Mouse (Mus musculus) heart, adult 11 months (tissue): ENCODE data around the gene Snx18.

Experiments
- DNase-seq: peaks from one replicate; pipeline ENCODE4 v3.0.0; 2022

The Snx18 gene

GRCm38 (mm10) chr13:113595987-113596386, 22.4 kb downstream of the Snx18 start:
- peak; percentile 94 for DNase-seq

- peak; percentile 92 for DNase-seq
These were observed 23.1 kb downstream of the Snx18 start for GRCm38 (mm10) chr13:113595219-113595618.

GRCm38 (mm10) chr13:113594361-113594760, 24.0 kb downstream of the Snx18 start:
- peak; percentile 66 for DNase-seq

GRCm38 (mm10) chr13:113593711-113594110, 24.7 kb downstream of the Snx18 start:
- peak; percentile 92 for DNase-seq

- peak; percentile 90 for DNase-seq
These were observed 25.6 kb downstream of the Snx18 start for GRCm38 (mm10) chr13:113592703-113593200.

DNA sequence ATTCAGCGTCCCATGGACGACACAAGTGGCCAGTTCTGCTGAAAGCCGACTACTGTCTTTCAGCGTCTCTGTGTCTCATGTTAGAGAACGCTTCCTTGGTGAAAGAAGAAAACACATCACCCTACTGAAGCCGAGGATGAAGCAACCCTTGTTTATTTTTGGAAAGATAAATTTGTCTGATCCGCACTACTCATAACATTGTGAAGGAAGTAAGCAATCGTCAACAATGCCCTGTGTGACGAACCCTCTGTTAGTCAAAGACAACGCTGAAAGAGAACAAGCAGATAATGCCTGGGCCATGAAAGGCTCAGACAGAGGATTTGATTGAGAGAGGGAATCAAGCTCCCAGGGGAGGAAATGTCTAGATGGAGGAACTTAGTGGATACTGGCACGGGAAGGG, 27.0 kb downstream of the Snx18 start:
- DNase-seq, result peak; percentile 81

DNA sequence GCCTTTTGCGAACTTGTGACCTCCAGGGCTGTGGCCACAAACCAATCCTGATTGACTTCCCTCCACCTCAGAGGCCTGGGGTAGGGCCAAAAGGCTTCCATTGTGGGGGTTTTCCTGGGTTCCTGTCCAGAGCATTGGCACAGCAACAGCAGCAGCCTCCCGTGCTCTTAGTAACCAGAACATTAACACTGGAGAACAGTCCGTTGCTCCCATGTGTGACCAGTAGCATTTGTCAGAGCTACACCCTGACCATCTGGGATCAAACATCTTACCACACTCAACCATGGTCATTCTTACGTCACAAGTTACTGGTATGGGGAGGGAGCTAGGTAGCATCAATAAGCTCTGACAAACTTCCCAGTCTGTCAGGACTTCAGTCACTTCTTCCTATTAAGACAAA, 28.1 kb downstream of the Snx18 start:
- peak; percentile 90 for DNase-seq

DNA sequence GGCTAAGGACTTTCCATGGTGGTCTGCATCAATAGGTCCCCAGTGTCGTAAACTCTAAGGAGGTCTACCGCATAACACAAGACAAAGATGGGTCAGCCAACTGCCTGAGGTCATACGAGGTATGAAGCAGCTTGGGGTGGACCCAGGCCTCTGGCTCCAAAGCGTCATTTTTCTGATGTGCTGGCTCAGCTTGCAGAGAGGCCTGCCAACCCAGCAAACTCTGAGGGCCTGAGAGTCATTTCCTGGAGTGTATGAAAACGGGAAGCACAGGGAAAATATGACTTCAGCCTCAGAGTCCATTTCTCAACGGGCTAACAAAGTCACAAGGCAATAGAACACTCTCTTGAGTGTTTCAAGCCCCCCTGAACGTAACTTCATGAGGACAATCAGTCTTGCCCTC, 28.9 kb downstream of the Snx18 start:
- peak; percentile 99 for DNase-seq

DNA sequence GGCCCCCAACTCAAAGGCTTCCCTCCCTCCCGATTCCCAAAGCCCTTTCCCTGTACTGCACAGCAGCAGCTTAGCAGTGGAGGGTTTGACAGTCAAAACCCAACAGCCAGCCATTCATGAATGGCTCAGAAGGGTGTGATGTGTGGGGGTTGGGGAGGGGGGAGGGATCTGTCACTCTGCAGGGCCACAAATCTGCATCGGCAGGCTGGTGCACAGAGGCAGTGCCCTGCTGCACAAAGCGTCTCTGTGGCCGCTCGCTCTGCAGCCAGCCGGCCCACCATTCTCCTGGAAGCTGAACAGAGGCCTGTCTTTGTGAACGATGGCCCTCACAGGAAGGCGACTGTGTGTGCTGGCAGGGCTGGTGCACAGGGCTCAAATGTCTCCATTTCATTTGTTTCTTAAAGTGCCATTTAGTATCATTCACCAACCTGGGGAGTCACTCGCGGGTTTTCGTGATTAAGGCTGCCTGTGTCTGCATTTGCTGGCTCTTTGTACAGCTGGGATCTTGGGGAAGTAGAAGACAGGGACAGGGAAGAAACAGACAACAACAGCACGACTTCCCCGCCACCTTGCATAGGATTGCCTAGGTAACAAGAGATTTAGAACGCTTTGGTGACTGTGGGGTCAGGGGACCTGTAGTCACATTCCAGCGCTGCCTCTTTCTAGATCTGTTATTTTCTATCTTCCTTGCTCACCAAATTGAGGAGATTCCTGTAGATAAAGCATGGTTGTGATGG, 31.0 kb downstream of the Snx18 start:
- DNase-seq, result peak; percentile 85

DNA sequence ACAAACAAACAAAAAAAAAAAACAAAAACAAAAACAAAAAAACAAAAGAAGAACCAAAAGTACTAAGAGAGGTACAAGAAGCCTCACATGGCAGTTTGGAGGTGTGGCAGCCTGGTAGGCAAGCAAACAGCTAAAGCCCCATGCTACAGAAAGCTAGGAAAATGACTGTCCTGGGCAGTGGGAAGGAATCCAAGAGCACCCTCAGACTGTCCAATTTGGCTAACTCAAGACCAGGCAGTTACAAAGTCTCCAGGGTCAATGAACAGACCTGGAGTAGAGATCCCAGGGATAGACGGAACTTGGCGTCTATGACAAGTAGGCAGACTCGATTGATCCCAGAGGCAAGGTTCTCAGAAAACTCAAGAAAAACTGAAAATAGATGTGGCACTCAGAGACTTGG, 32.8 kb downstream of the Snx18 start:
- peak; percentile 43 for DNase-seq

DNA sequence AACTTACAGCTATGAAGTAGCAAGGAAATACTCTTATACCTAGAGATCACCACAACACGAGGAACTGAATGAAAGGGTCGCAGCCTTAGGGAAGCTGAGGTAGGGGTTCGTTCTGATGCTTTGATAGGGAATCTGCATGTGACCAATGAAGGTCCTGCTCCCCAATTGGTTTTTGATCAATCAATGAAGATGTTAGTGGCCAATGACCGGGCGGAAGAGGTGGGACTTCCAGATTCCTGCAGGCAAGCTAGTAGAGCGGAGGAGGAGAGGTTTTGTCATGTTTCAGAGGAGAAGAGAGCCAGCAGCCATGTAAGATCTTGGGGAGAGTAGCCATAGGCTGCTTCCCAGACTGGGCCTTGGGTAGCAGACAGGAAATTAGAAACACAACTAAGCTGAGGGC, 33.9 kb downstream of the Snx18 start:
- peak; percentile 82 for DNase-seq

GRCm38 (mm10) chr13:113583563-113583962, 34.8 kb downstream of the Snx18 start:
- peak; percentile 88 for DNase-seq

GRCm38 (mm10) chr13:113582024-113582423, 36.3 kb downstream of the Snx18 start:
- no peak for DNase-seq

DNA sequence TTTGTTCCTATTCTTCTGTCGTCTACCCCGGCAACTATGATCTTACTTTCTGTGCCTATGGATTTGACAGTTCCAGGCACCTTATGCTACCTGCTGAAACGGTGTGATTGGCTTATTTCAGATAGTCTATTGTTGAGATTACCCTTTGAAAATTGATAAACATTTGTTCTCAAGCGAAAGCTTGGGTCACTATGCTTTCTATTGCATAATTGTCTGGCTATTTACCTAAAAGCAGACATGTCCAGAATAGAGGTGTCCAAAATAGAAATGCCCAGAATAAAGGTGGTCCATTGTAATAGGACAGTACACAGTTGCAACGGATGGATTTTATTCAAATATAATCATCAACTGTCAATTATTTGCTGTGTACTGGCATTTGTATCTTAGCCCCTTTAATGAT, 36.9 kb downstream of the Snx18 start:
- no peak for DNase-seq

DNA sequence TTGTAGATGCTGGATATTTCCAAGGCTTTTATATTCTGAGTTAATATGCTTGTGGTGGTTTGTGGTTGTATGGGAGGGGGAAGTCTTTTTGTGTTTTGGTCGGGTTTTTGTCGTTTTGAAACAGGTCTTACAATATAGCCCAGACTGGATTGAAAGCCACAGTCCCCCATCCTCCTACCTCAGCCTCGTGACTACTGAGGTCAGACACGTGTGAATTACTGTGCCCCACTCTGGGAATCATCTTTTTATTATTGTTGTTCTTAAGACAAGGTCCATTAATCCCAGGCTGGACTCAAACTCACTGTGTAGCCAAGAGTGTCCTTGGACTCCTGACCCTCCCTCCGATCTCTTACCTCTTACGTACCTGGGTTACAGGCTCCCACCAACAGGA, 38.0 kb downstream of the Snx18 start:
- DNase-seq, result peak; percentile 50

- peak; percentile 76 for DNase-seq
These were observed 38.5 kb downstream of the Snx18 start for GRCm38 (mm10) chr13:113579788-113580399.

GRCm38 (mm10) chr13:113574232-113574631, 44.1 kb downstream of the Snx18 start:
- DNase-seq, result peak; percentile 74

- peak; percentile 80 for DNase-seq
These were observed 45.0 kb downstream of the Snx18 start for GRCm38 (mm10) chr13:113573377-113573776.

DNA sequence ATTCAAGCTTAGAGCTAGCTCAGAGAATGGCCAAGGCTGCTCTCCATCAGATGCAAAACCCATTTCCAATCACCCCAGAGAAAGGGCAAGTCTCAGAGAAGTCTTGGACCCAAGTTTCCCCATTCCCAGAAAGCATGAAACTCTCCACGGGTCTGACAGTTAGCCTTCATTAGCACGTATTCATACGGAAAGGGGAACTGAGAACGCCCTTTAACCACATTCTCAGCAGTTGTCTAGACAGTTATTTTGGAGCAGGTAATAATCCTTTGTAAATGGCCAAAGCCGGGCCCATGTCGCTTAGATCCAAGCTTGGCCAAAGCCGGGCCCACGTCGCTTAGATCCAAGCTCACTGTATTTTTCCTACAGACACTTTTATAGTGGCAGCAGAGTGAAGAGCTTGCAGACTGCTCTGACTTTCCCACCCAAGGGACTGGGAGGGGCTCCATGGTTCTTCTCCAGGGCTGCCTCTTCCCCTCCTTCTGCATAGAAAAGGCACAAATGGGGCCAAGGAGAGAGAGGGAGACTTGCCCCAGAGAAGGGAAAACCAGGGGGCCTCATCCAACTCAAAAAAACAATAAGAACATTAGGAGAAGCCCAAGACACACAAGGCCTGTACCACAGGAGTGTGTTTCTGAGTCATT, 46.2 kb downstream of the Snx18 start:
- DNase-seq, result peak; percentile 97

GRCm38 (mm10) chr13:113569526-113569925, 48.8 kb downstream of the Snx18 start:
- peak; percentile 33 for DNase-seq

DNA sequence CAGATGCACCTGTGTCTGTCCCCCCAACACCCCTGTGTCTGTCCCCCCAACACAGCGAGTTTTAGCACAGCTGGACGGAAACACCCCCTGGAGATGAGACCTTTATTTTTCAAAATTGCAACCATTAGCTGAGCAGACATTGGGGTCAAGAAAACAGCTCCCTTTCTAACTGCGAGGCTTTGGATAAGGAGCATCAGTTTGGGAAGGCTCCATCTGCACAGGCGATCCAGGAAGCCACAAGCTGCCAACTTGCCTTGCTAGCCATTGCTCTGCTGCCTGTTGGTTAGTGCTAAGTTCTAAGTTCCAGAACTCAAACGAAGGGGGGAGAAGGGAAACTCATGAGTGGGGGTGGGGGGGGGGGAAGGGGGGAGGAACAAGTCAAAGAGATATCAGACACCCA, 51.4 kb downstream of the Snx18 start:
- DNase-seq, result peak; percentile 91

DNA sequence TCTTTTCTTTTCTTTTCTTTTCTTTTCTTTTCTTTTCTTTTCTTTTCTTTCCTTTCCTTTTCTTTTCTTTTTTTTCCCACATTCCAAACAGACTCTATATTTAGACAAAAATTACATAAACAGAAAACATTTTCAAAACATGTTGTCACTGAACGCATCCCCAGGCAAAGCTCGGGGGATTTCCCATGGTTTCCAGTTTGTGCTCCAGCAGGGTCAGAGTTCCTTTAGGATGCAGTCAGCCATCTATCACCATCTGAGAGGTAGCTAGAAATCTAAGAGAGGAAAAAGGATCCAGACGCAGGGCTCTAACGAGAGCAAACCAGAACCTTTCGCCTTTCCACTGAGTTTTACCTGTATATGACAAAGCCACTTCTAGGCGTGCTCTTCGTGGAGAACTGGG, 52.0 kb downstream of the Snx18 start:
- DNase-seq, result peak; percentile 92

DNA sequence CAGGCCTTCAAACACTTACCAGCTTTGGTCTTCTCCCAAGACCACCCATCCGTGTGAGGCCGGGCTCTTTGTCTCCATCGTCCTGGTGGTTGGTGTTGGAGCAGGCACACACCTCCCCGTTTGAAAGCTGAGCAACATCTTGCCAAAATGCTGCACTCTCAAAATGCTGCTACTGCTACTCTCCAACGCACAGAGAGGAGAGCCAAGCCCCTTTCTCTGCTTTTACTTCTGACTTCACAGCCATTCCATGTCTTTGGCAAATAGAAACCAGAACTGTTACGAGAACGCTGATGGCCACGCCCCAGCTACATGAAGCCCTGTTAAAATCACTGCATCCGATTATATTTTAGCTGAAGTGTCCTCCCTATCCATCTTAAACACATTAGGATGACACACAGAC, 58.7 kb downstream of the Snx18 start:
- DNase-seq, result peak; percentile 77

- no peak for DNase-seq
These were observed 61.8 kb downstream of the Snx18 start for GRCm38 (mm10) chr13:113556538-113556937.
